Mouse (Mus musculus) retina, adult 2 months (tissue): ENCODE measurements around the gene Slc44a5.

ENCODE experiments used
- DNase-seq: peaks from one replicate; pipeline ENCODE4 v3.0.0-alpha.2; 2012; ENCODE audit warnings: low read depth, low spot score

The Slc44a5 gene

DNA sequence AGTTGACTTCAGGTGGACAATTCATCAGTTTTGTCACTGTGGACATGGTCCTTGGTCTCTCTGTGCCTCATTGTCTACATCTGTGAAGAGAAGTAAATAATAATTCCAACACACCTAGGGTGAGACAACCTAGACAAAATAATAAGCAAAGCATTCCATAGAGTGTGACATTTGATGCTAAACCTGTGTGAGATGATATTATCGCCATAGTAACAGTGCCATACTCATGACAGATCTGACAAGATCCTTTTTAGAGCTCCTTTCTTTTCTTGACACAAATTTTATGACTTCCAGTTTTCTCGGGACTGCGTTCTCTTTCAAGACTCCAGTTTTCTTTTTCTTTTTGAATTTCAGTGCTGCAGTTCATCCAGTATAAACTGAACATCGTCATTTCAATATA lies 192.6 kb downstream of the Slc44a5 start:
- no peak for DNase-seq

DNA sequence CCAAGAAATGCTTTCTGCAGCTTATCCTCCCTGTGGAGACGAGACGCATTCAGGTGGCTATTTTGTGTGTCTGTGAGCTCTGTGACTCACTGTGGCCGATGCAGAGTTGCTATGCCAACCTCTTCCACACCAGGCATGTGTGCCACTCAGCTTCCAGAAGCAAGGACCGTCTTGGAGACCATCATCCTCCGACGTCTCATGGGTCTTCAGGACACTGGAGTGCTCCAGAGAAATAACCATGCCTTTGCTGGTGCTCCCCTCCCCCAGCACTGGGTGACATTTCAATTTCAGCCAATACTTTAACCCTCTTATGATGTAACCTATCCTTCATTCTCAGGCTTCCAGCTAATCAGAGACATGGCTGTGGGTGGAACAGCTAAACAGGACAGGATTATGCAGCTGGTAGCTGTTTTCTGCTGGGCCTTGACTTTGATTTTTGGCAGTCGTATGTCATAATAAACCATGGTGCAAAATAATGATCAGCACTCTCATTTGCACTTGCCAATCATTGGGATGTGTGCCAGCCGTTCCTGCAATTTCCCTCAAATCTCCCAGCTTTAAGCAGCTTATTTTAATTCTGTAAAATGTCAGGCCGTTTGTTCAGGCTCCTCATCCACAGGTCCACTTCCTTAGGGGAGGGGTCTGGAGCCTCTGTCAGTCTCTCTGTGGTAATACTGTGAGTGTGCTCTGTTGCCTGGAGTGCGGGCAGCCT lies 198.8 kb downstream of the Slc44a5 start:
- no peak for DNase-seq

DNA sequence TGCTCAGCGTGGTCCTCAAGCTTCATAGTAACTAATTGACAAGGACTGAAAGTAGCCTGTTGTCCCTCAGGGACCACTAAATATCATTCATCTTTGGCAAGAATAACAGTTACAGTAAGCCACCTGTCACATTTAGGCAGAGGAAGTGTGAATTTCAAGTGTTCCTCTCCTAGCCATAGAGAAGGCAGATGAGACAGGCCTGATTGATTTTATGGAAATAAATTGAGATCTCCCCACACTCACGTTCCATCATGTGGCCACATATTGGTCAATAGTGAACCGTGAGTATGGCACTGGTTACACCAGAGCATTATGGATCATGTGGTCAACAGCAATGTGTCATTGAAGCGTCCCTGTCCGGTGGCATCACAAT lies 199.3 kb downstream of the Slc44a5 start:
- DNase-seq: no peak

DNA sequence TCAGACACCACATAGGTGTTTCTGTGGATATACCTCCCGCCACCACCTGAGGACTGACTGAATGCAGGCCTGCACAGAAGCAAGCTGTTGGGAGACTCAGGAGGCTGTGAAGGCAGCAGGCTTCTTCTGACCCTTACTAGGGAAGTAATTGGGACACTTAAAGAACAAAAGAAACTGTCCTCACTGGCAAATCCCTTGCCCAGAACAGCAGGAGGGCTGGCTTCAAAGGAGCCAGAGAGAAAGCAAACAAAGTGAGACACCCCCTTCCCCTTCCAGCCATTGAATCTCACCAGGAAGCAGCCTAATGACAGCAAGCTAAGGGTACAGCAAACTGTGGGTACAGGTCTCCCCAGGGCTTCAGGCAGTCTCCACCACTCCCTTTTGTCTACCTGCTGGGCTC lies 200.3 kb downstream of the Slc44a5 start:
- no peak for DNase-seq

DNA sequence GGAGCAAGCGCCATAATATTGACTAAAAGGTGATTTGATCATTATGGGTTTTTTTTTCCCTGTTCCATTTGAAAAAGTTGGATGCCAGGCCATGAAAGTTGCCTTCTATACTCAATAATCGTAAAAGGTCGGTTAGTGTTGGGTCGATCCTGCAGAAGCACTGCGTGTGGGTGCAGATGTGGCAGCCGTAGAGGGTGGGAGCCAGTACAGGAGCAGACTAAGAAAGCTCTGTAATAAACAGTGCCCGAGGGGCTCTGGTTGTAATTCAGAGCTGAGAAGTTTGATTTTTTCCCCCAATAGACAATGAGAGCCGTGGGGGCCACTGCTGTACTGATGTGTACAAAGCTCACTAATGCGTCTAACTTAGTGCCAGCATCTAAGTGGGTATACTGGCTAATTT lies 200.8 kb downstream of the Slc44a5 start:
- DNase-seq: no peak

DNA sequence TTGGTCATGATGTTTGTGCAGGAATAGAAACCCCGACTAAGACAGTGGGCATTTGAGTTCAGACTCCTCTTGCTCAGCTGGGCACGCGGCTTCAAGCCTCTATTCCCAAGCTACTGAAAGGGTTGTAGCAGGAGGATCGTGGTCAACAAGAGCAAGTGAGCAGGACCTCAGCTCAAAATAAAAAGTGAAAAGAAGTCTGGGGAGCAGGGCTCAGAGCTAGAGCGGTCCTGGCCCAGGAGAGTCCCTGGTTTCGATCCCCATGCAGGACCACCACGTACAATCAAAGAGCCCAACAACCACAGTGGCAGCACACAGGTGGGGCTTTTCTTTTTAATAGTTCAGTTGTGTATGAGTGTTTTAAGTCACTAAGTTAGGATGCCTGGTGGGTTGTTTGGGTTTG lies 201.5 kb downstream of the Slc44a5 start:
- DNase-seq: no peak

DNA sequence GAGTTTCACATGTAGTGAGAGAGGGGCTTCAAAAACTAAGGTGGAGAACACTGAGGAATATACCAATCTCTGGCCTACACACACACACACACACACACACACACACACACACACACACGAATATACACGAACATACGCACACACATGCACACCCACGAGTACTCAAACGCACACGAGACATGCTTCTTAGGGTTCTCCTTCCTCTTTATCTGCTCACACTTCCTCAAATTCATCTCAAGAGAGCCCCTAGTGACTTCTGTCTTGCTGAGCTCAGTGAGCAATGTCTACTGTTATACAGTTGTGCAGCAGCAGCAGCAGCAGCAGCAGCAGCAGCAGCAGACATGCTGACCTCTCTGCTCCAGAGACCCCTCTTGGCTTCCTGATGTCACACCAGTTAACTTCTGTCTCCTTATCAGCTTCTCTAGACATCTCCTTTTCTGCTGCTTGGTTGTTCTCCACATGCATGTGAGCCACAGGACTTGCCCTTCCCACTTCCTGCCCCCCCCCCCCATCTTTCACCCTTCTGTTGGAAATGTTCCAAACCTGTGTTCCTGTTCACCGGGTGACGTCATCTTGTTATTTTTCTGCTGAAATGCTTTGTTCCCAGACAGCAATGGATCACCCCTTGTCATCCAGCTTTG lies 204.5 kb downstream of the Slc44a5 start:
- DNase-seq: no peak

DNA sequence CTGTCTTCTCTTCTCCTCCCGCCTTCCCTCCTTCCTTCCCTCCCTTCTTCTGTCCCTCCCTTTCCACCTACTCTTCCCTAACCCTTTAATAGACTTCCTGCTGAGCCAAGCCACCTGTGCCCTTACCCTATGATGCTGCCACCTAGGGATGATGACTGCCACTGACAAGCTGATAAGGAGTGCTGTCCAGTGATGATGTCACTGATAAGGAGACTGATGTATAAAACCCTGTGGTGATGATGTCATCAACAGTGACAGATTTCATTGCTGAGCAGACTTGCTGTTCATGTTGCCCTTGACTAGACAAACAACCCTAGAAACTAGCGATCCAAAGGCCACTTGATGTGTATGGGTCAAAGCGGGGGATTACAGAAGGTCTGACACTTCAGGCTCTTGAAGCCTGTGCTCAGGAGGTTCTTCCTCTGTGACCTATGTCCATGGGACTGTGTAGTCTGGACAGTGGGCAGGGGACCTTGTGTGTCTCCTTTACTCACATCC lies 206.2 kb downstream of the Slc44a5 start:
- DNase-seq: no peak

DNA sequence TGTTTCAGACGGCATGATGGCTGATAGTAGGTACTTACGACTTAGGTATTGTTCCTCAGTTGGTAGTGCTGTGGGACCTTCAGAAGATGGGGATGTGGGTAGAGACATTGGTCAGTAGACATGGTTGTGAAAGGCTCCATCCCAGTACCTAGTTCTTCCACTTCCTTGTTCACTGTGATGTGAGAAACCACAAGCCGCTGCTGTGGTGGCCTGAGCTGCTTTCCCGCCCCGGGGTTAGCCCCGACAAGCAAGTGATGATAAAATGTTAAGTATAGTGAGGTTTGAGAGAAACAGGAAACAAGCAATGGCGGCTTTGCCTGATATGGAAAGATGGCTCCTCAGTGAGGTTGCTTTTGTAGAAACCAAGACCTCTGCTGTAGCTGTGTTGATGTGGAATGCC lies 209.8 kb downstream of the Slc44a5 start:
- DNase-seq: no peak

DNA sequence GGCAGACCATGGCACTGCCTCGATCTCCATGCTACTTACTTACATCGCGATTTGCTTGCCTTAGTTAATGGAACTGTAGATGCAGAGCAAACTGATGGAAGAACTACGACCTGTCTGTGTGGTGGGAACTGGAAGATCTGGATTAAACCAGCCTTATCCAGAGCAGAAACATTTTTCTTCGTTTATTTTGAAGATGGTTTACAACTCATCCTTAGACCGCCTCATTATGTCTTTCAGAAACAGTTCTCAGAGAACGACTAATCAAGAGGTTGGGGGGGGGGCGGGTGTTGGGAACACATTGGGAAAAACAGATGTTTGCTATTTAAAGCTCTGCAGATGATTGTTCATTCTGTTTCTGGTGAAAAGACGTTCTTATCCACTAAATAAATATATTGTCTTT lies 210.7 kb downstream of the Slc44a5 start:
- DNase-seq: no peak

DNA sequence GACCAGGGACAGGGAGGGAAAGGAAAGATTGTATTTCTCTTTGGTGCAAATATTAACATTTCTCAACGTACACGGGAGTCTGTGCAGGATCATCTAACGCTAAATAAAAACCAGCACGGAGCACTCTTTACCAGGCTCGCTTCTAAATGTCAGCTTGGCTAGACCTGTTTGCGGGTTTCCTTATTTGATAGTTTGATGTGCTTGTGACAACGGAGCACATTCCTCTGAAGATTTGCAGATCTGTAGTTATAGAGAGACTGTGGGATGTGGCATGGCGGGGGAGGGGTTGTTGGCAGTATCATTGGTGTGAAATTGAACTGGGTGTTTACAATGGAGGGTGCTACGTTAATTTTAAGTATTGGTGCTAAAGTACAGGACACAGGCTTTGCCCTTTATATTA lies 215.4 kb downstream of the Slc44a5 start:
- DNase-seq: no peak

DNA sequence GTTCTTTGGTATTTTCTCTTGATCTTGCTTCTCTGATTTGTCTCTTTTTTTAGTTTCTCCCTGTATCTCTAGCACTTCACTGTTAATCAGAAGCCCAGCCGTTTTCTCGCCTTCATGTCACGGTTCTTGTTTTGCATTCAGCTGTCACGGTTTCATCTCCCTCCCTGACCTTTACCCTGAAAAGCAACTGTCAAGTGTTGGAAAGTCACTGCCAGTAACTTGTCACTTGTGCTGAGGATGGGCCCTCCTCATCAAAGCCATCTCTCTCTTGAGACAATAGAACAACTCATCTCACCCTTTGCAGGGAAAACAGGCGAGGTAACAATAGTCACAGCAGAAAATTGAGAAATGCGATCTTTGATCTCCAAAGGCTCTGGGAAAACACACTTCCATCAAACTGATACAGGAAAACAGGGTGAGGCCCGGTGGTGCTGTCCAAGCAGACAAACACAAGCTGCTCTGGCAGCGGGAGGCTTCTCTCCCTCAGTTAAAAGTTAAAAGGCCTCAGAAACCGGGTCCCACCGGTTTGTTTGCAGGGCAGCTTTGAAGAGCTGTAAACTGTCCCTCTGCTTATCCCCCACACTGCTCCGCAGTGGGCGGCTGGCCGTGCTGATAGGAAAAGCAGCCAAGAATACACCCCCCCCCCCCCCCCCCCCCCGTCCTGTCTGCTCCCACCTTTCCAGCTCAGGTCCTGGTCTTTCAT lies 219.2 kb downstream of the Slc44a5 start:
- DNase-seq: no peak

DNA sequence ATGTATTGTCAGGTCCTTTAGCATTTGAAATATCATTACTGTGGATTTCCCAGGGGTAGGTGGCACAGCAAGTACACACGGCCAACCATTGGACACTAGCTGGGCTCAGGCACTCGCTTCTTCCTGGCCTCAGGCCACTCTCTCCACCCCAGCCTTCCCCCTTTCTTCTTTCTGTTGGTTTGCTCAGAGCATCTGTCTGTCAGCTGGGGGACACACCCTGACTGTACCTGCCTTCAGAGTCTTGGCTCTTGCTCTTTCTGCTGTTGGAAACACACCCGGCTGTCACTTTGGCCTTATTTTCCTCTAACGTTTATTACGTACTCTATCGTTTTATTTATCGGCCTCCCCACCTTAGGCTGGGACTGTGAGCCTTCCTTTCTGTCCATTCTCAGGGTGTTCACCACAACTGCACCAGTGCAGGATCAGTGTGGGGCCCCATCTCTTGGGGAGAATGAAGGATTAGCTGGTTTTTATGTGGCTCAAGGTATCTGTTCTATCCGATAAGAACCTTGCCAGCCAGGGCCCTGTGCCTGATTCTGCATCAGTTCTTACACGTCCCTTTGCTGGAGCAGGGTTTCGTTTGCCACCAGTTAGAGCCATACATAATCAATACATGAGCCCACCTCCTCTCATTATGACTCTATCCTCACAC lies 220.1 kb downstream of the Slc44a5 start:
- DNase-seq: no peak

DNA sequence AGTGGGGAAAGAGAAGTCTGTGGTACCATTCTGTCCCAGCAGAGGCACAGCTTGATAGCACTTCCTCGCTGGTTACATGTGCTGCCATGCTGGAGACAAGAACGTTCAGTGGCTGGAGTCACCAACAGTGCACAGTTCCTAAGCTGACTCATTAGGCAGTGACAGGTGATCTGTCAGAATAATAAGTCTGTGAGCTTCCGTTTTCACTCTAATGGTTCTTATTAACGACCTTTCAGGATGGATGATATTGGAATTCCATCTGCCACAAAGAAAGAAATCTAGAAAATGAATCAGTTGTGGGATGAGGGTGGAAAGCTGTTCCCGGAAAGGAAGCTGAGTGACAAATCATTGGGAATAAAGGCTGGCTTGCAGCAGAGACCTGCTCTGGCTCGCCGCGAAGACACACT lies 227.2 kb downstream of the Slc44a5 start:
- no peak for DNase-seq

DNA sequence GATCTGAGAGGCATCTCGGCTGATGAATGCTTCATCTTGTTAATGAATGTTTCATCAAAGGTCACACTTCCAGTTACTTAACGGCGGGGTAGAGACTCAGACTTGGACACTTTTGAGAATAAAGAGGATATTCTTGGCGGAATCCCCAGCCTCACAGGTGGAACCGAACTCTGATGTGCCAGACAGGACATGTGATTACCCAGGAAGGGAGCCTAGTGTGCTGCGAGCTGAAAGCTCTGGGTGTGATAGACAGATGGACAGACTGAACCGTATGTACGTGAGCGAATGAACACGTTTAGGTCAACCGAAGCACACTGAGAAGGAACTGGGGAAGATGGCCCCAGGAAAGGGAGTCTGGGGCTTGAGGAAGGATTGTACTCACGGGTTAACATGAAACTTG lies 228.6 kb downstream of the Slc44a5 start:
- no peak for DNase-seq

DNA sequence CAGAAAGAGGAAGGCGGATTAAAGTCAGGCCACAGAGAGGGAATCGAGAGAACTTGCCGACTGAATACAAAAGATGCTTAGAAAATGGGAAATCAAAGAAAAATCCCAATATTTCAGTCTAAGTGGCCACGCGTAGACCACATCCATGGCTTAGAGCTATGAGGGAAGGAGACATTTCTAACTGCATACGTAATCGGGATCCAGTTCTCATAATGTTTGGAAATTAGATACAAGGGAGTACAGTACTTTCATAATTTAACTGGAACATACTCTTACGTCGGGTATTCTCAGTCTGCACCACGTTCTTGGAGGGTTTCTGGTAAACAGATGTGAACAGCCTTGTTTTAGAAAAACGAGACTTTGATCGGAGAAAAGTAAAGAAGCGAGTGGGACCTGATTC lies 229.1 kb downstream of the Slc44a5 start:
- no peak for DNase-seq

DNA sequence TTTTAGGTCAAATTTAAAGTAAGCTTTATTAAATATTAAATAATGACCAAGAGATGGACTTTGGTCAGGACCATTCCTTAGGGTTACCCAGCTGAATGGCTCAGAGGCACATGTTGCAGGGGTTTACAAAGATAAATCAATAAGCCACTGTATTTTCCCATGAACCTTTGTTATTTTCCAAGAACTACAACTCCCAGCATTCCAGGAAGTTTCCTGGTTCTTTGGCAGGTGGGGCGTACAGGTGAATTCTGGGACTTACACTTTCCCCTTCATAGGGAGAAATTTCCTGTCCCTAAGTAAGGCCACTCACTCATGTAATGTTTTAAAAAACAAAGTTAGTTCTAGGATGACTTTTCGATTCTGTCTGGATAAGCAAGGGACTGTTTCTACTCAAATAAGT lies 235.2 kb downstream of the Slc44a5 start:
- DNase-seq: no peak

DNA sequence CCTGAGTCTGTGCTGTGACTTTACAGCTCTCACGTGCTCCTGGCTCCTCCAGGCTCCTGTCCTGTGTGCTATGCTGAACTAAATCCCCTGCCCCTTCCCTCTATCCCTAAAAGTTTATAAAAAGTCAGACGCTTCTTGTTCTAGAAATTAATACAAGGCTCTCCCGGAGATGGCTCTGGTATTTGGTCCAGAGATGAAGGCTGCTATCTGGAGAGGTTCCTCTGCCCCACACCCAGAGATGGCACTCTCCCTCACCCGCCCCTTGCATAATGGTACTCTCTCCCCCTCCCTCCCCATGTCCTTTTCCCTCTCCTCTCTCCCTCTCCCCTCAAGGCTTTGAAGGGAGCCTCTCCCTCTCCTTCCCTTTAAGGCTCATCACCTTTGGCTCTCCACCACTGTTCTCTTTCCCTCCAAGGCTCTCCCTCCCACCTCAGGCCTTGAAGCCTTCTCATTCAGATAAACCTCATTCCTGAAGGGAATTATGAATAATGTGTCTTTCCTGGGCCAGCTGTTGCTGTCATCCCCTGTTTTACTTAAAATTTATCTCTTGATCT lies 236.0 kb downstream of the Slc44a5 start:
- no peak for DNase-seq

DNA sequence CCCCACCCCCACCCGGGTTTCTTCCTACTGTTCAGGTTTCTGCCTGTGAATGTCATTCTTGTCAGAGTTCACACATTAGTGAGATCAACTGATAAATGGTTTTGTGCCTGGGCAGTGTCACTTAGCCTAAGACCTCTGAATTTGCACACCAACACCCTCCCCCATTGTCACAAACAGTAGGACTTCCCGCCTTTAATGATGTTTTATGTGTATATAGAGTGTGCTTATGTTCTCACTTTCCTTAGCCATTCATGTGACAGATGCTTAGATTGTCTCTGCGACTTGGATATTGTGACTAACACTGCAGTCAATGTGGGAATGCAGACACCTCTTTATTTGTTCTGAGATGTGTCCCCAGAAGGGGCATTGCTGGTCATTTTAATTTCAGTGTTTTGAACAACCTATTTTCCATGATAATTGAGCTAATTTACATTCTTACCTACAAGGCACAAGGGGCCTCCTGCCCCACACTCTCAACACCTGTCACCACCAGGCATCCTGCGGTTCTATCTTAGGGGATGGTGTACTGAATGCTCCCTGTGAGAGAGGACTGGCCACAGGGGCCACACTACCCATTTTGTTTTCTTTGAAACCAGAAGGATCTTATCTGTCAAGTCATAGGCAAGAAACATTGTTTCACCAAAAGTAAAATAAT lies 236.7 kb downstream of the Slc44a5 start:
- no peak for DNase-seq

DNA sequence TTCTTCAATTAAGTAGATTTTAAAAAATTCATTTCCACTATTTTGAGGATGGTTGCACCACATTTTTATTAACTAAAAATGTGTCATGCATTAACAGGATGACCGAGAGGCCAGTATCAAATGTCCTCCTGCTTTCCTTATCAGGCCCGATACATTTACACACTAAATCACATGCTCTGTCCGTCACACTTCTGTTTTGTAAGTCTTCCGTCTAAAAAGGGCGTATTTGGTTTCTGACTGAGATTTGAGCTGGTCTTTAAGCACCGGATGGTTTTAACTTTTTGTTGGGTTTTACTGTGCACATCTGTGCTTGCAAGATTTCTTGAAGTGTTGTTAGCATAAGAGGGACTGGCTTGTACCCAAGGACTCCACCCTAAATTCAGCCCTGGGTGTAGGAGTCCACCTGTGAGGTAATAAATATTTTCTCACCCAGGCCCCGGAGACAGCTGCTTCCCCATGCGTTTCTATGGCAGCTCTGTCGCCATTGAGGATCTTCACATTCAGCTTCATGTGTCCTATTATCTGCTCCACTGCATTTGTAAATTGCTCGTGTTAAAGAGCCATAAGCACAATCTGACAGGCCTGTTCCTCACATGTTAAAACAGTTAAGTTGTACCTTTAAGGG lies 237.3 kb downstream of the Slc44a5 start:
- DNase-seq: no peak

DNA sequence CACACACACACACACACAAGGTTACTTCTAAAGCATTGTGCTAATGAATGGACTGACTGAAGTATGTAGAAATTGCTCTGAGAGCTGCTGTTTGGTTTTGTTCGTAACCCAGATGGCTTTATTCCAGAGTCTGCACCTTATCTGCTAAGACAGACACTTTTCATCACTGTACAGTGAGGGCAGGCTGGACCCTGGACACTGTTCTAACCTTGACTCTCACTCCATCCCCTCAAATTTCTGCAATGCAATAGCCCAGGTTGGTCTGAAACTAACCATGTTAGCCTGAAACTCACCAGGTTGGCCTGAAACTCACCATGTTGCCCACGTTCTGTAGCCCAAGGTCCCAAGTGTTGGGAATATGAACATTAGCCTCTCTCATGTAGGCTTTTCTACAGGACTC lies 239.3 kb downstream of the Slc44a5 start:
- DNase-seq: no peak
